Mouse (Mus musculus): ENCODE results near the gene Ush1c.

- TF ChIP-seq POLR2A (IDR thresholded peaks at IDR 0.05; ENCODE audit: borderline replicate concordance, extremely low read depth, low read depth, low read length), result no peak
- TF ChIP-seq CTCF (IDR thresholded peaks at IDR 0.05; ENCODE audit: insufficient read depth, low read length), result no peak
Measured at GRCm38 (mm10) chr7:46204775-46205174, 33.5 kb downstream of the Ush1c start.

All from lung, adult 2 months (tissue).